Mouse (Mus musculus): Measurements from ENCODE around the gene Pmm2.

- TF ChIP-seq EP300 (IDR thresholded peaks at IDR 0.05; ENCODE audit: low read depth) (no peak), CTCF (IDR thresholded peaks at IDR 0.05; ENCODE audit: low read depth) (no peak)
Measured at GRCm38 (mm10) chr16:8658349-8658748, 20.9 kb downstream of the Pmm2 start.
